Mouse (Mus musculus): ENCODE data around the gene Map7.
A peak's percentile ranks its signal among the peaks of the same experiment; 100 is the strongest.

DNA sequence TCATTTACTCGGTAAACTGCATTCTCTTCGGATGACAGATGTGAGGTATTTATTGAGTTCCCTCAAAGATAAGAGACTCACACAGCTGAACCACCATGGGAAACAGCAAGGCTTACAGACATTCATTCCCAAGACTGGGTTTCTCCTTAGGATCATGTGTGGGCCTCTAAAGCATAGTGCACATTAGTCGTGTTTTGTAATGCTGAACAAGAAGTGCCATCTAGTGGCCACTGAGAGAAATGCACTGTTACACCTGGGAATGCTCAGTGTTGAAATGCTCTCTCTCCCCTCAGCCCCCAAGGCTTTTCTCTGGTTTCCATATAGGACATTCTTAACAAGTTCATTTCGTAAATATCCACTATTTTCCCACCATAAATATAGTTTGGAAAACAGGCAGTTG lies 23.0 kb upstream of the Map7 start:
- TF ChIP-seq CTCF (IDR thresholded peaks at IDR 0.05; ENCODE audit: borderline replicate concordance, insufficient read depth, low read depth, low read length) (peak; percentile 74), POLR2A (IDR thresholded peaks at IDR 0.05; ENCODE audit: borderline replicate concordance, insufficient read depth, low read length) (no peak)
